In genomic region chr7:109613051-109613450, GRCm38 (mm10) we compare ENCODE assay signal across 12 mouse cellular contexts.
DNase-seq lines count a peak whose midpoint lies in the region; ATAC-seq lines count a peak whose summit lies in the region.
"Had no signal": no experiment of that assay in that cellular context is flagged by ENCODE, and none has a peak within 500 bp of the region (broad histone marks: within the 10 kb centered on the region; RNA-seq: fewer than 3 reads in every experiment).

No protein-coding gene starts in this region.

- no peak for ATAC-seq in intestine, embryonic 14.5 days (replicated peaks; ENCODE audit: low FRiP score, low TSS enrichment, low read depth)
- ATAC-seq in intestine, embryonic 15.5 days: no peak
- ATAC-seq in forebrain, embryonic 14.5 days: no peak
- no peak for ATAC-seq in midbrain, embryonic 15.5 days (replicated peaks)
- no peak for ATAC-seq in CD4-positive, CD25-positive, alpha-beta regulatory T cell, adult 4 months

- no peaks in the 10 kb centered on the region for H3K9me3 ChIP-seq in intestine, embryonic 14.5 days (ENCODE audit: control insufficient read depth, low read length)
- H3K9me3 ChIP-seq in intestine, embryonic 15.5 days: no peaks in the 10 kb centered on the region
- H3K9me3 ChIP-seq in forebrain, embryonic 14.5 days (replicated peaks; ENCODE audit: control insufficient read depth, low read length): no peaks in the 10 kb centered on the region
- H3K9me3 ChIP-seq in midbrain, embryonic 15.5 days: no peaks in the 10 kb centered on the region
- H3K9me3 ChIP-seq: liver, embryonic 15.5 days had no signal

- H3K9ac ChIP-seq in intestine, embryonic 14.5 days (ENCODE audit: low read length): no peak overlapping the region
- H3K9ac ChIP-seq in intestine, embryonic 15.5 days: no peak overlapping the region
- no peak overlapping the region for H3K9ac ChIP-seq in forebrain, embryonic 14.5 days (ENCODE audit: low read length)
- H3K9ac ChIP-seq in midbrain, embryonic 15.5 days: no peak overlapping the region
- H3K9ac ChIP-seq: liver, embryonic 15.5 days had no signal

- H3K4me3 ChIP-seq in intestine, embryonic 14.5 days (ENCODE audit: low read depth, low read length): no peak overlapping the region
- no peak overlapping the region for H3K4me3 ChIP-seq in intestine, embryonic 15.5 days (replicated peaks)
- H3K4me3 ChIP-seq in forebrain, embryonic 14.5 days (ENCODE audit: low read depth, low read length): no peak overlapping the region
- no peak overlapping the region for H3K4me3 ChIP-seq in midbrain, embryonic 15.5 days
- H3K4me3 ChIP-seq: liver, embryonic 15.5 days had no signal

- H3K4me2 ChIP-seq in intestine, embryonic 14.5 days (ENCODE audit: low read length): no peak overlapping the region
- H3K4me2 ChIP-seq in intestine, embryonic 15.5 days (replicated peaks): no peak overlapping the region
- H3K4me2 ChIP-seq in forebrain, embryonic 14.5 days (ENCODE audit: low read length): no peak overlapping the region
- no peak overlapping the region for H3K4me2 ChIP-seq in midbrain, embryonic 15.5 days
- H3K4me2 ChIP-seq: liver, embryonic 15.5 days had no signal

- WGBS in intestine, embryonic 14.5 days: 89% methylated on average over 2 of the region's 3 CpGs
- 80% methylated on average over 3 of the region's 3 CpGs for WGBS in intestine, embryonic 15.5 days
- WGBS in forebrain, embryonic 14.5 days: 78% methylated on average over 2 of the region's 3 CpGs
- WGBS in midbrain, embryonic 15.5 days: 73% methylated on average over 3 of the region's 3 CpGs

- peaks cover 45% of the 10 kb centered on the region for H3K4me1 ChIP-seq in intestine, embryonic 14.5 days (replicated peaks; ENCODE audit: control insufficient read depth, insufficient read depth, low read length)
- H3K4me1 ChIP-seq in intestine, embryonic 15.5 days (replicated peaks): peaks cover 58% of the 10 kb centered on the region
- peaks cover 25% of the 10 kb centered on the region for H3K4me1 ChIP-seq in forebrain, embryonic 14.5 days (ENCODE audit: control insufficient read depth, insufficient read depth, low read length)
- H3K4me1 ChIP-seq in midbrain, embryonic 15.5 days: peaks cover 40% of the 10 kb centered on the region

- H3K27ac ChIP-seq in intestine, embryonic 14.5 days (ENCODE audit: low read depth): peak overlapping the region; percentile 24; the same call in 1 of the 2 replicates
- H3K27ac ChIP-seq in intestine, embryonic 15.5 days: no peak overlapping the region
- H3K27ac ChIP-seq in forebrain, embryonic 14.5 days (ENCODE audit: low read depth, low read length): peak overlapping the region; percentile 44; the same call in 1 of the 2 replicates
- H3K27ac ChIP-seq in midbrain, embryonic 15.5 days: peak overlapping the region; percentile 56; the same call in 1 of the 2 replicates
- H3K27ac ChIP-seq: liver, embryonic 15.5 days had no signal

- H3K27me3 ChIP-seq in intestine, embryonic 14.5 days (replicated peaks; ENCODE audit: control insufficient read depth, insufficient read depth, low read length): no peaks in the 10 kb centered on the region
- no peaks in the 10 kb centered on the region for H3K27me3 ChIP-seq in intestine, embryonic 15.5 days (replicated peaks)
- H3K27me3 ChIP-seq in forebrain, embryonic 14.5 days (replicated peaks; ENCODE audit: control insufficient read depth, insufficient read depth, low read length): no peaks in the 10 kb centered on the region
- H3K27me3 ChIP-seq in midbrain, embryonic 15.5 days (replicated peaks): no peaks in the 10 kb centered on the region
- H3K27me3 ChIP-seq: CH12.LX; liver, embryonic 15.5 days had no signal

- 0 out of 2 replicates have a peak, but pooled peaks cover 3% of the 10 kb centered on the region for H3K36me3 ChIP-seq in intestine, embryonic 14.5 days (ENCODE audit: control insufficient read depth, insufficient read depth, low read length)
- H3K36me3 ChIP-seq in intestine, embryonic 15.5 days: no peaks in the 10 kb centered on the region
- H3K36me3 ChIP-seq in forebrain, embryonic 14.5 days (ENCODE audit: control insufficient read depth, insufficient read depth, low read length): no peaks in the 10 kb centered on the region
- no peaks in the 10 kb centered on the region for H3K36me3 ChIP-seq in midbrain, embryonic 15.5 days (replicated peaks)
- H3K36me3 ChIP-seq: liver, embryonic 15.5 days had no signal

- no peak for DNase-seq in intestine, embryonic 14.5 days (ENCODE audit: low spot score)
- peak; percentile 69 for DNase-seq in R1 (ENCODE audit: low read depth, low spot score)
- DNase-seq in forebrain, embryonic 14.5 days (ENCODE audit: low spot score): no peak
- DNase-seq in kidney, postnatal 4 days: no peak
- no peak for DNase-seq in cerebellum, postnatal 4 days (ENCODE audit: low spot score in 2 of 2)
- DNase-seq: kidney, adult 18-20 months; right cerebral cortex, postnatal 14 days had no signal
